Mouse (Mus musculus) myocyte (in vitro differentiated cells): ENCODE data around the gene Krtap4-2.

Source experiments
- CEBPB ChIP-seq: IDR thresholded peaks from 2 replicates; pipeline ENCODE4 v1.6.1; 2011; ENCODE audit warnings: mild to moderate bottlenecking, moderate library complexity; ENCODE audit not compliant: poor library complexity, insufficient read depth, severe bottlenecking
- E2F4 ChIP-seq: IDR thresholded peaks from one replicate; pipeline ENCODE4 v1.6.1; 2011; ENCODE audit warnings: mild to moderate bottlenecking, control low read depth, moderate library complexity; ENCODE audit not compliant: insufficient read depth
- MAX ChIP-seq: IDR thresholded peaks from one replicate; pipeline ENCODE4 v1.6.1; 2011; ENCODE audit warnings: low read depth, mild to moderate bottlenecking, control low read depth
- MYOD1 ChIP-seq, 3 experiments: IDR thresholded peaks; one replicate each; pipeline ENCODE4 v1.6.1; 2011; ENCODE audit warnings: control low read depth in 2 of 3, low read depth in 2 of 3, mild to moderate bottlenecking in 2 of 3, moderate library complexity in 1 of 3; ENCODE audit not compliant: insufficient read length in 2 of 3, control insufficient read depth in 1 of 3
- POLR2A ChIP-seq: IDR thresholded peaks from one replicate; pipeline ENCODE4 v1.6.1; 2011; ENCODE audit warnings: low read depth, mild to moderate bottlenecking, control low read depth, moderate library complexity; ENCODE audit not compliant: insufficient read length
- SRF ChIP-seq: IDR thresholded peaks from one replicate; pipeline ENCODE4 v1.6.1; 2011; ENCODE audit warnings: low read depth; ENCODE audit not compliant: control insufficient read depth, insufficient read length
- USF1 ChIP-seq: IDR thresholded peaks from one replicate; pipeline ENCODE4 v1.6.1; 2011; ENCODE audit warnings: low read depth, mild to moderate bottlenecking, control low read depth, moderate library complexity

DNA sequence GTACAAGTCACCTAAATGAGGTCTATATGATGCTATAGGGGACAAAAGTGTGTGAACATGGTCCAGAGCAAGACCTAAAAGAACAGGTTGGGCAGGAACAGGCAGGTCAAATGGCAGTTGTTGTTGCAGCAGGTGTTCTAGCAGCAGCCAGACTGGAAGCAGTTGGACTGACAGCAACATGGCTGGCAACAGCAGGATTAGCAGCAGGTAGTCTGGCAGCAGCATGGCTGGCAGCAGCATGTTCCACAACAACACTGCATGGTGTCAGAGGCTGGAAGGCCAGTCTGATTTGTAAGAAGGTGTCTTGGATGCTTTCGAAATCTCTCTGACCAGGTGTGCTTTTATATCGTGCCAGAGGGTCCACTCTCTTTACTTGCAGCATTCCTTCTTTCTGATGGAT is 48.6 kb upstream of the Krtap4-2 start:
- TF ChIP-seq POLR2A (no peak), MYOD1 (IDR thresholded peaks at IDR 0.05; ENCODE audit: control insufficient read depth in 1 of 3, insufficient read length in 2 of 3, low read depth in 2 of 3) (no peak), CEBPB (no peak), MAX (no peak), USF1 (no peak), SRF (no peak), E2F4 (no peak)
